Mouse (Mus musculus): ENCODE results near the gene Iars. TPM values are rescaled to one million over a fixed set of nuclear protein-coding genes. Genes with fewer than 3 reads are reported as not detected.
"Not testable (repeated sequence)": the region's sequence is repeated elsewhere in the genome, so short reads cannot be mapped to it uniquely, and the experiment has no call there.

Iars gene
- polyA plus RNA-seq, 1 experiment: 10.6 TPM

- Histone ChIP-seq H3K27me3 (ENCODE audit: control insufficient read depth, insufficient read depth, low read length) (no peaks in the 10 kb centered on the region), H3K4me3 (ENCODE audit: low read depth, low read length) (no peak overlapping the region), H3K36me3 (ENCODE audit: control insufficient read depth, insufficient read depth, low read length) (no peaks in the 10 kb centered on the region), H3K4me1 (ENCODE audit: control insufficient read depth, insufficient read depth, insufficient read length, low read length) (no peaks in the 10 kb centered on the region), H3K27ac (ENCODE audit: insufficient read depth, low read depth, low read length) (no peak overlapping the region)
- 66% methylated on average over 9 of the region's 9 CpGs for WGBS
- TF ChIP-seq CTCF (IDR thresholded peaks at IDR 0.05; ENCODE audit: extremely low read depth, insufficient read length, insufficient replicate concordance, low read depth, low read length) (no peak), POLR2A (IDR thresholded peaks at IDR 0.05; ENCODE audit: low read depth, low read length) (no peak)
These were observed 84.4 kb downstream of the Iars start for GRCm38 (mm10) chr13:49766269-49766668.

DNA sequence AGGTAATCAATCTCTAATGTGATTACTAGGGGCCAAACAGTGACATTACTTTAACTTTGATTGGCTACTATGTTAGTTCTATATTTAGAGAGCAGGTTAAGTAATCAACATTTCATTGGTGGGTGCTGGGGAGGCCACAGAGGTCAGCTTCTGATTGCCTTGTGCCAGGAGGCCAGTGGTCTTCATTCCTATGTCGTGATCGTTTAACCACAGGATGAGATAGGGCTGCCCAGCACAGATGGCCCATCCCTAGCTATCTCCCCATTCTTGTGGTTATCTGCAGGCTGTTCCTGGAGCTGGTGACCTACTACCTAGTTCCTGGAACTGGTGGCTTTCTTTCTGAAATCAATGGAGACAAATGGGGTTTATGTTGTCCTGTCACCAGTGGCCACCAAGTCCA, 86.1 kb downstream of the Iars start:
- TF ChIP-seq POLR2A (IDR thresholded peaks at IDR 0.05; ENCODE audit: low read depth, low read length) (no peak), CTCF (IDR thresholded peaks at IDR 0.05; ENCODE audit: extremely low read depth, insufficient read length, insufficient replicate concordance, low read depth, low read length) (no peak)
- WGBS: 35% methylated on average over 2 of the region's 2 CpGs
- H3K36me3 ChIP-seq (ENCODE audit: control insufficient read depth, insufficient read depth, low read length): no peaks in the 10 kb centered on the region

DNA sequence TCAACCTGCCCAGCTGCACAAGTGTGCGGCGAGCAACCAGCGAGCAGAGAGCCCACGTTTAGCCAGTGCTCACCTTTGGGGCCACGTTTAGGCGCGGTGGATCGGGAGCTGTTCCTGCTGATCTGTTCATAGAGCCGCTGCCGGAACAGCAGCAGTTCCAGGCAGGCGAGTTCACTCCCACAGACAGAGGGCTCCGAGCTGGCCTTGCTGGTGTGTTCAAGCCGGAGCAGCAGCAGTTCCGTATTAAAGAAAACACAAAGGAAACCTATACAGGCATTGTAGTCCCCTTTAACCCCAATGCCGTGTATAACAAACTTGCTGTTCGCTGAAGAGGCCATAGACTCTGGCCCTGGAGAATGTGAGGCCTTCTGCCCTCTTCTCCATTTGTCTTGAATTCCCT, 87.2 kb downstream of the Iars start:
- H3K27ac ChIP-seq (ENCODE audit: insufficient read depth, low read depth, low read length): no peak overlapping the region
- no peak overlapping the region for H3K4me3 ChIP-seq (ENCODE audit: low read depth, low read length)
- WGBS: 84% methylated on average over 16 of the region's 16 CpGs
- H3K36me3 ChIP-seq (ENCODE audit: control insufficient read depth, insufficient read depth, low read length): no peaks in the 10 kb centered on the region
- TF ChIP-seq POLR2A (IDR thresholded peaks at IDR 0.05; ENCODE audit: low read depth, low read length) (no peak), CTCF (IDR thresholded peaks at IDR 0.05; ENCODE audit: extremely low read depth, insufficient read length, insufficient replicate concordance, low read depth, low read length) (no peak)
- no peaks in the 10 kb centered on the region for H3K27me3 ChIP-seq (ENCODE audit: control insufficient read depth, insufficient read depth, low read length)
- H3K4me1 ChIP-seq (ENCODE audit: control insufficient read depth, insufficient read depth, insufficient read length, low read length): no peaks in the 10 kb centered on the region

More for the DNA sequence above, 86.1 kb downstream of the Iars start:
- no peak overlapping the region for H3K27ac ChIP-seq (ENCODE audit: insufficient read depth, low read depth, low read length)
- H3K27me3 ChIP-seq (ENCODE audit: control insufficient read depth, insufficient read depth, low read length): no peaks in the 10 kb centered on the region
- H3K4me3 ChIP-seq (ENCODE audit: low read depth, low read length): no peak overlapping the region
- H3K4me1 ChIP-seq (ENCODE audit: control insufficient read depth, insufficient read depth, insufficient read length, low read length): no peaks in the 10 kb centered on the region

- H3K27me3 ChIP-seq (ENCODE audit: control insufficient read depth, insufficient read depth, low read length); H3K4me3 ChIP-seq (ENCODE audit: low read depth, low read length); H3K4me1 ChIP-seq (ENCODE audit: control insufficient read depth, insufficient read depth, insufficient read length, low read length); H3K36me3 ChIP-seq (ENCODE audit: control insufficient read depth, insufficient read depth, low read length); H3K27ac ChIP-seq (ENCODE audit: insufficient read depth, low read depth, low read length): not testable (repeated sequence)
These were observed 89.6 kb downstream of the Iars start for GRCm38 (mm10) chr13:49771536-49771935.

Other genes with a start within 250 kb of the Iars start
- gene Tes3-ps, start 188.8 kb upstream of the Iars start, polyA plus RNA-seq (2012; rRNA removed): not detected in 2 replicates
- gene Ecm2, start 177.3 kb upstream of the Iars start, polyA plus RNA-seq (2012; rRNA removed): 0.17 and 0.19 TPM in 2 replicates
- gene Aspn, start 137.7 kb upstream of the Iars start, polyA plus RNA-seq (2012; rRNA removed): 0.06 and 0.18 TPM in 2 replicates
- gene Omd, start 99.6 kb upstream of the Iars start, polyA plus RNA-seq (2012; rRNA removed): not detected in 2 replicates
- gene Ogn, start 74.1 kb upstream of the Iars start, polyA plus RNA-seq (2012; rRNA removed): 0.67 and 0.70 TPM in 2 replicates
- gene Cenpp, start 29.3 kb upstream of the Iars start, polyA plus RNA-seq (2012; rRNA removed): 0.27 and 0.29 TPM in 2 replicates
- gene Nol8, start 29.0 kb upstream of the Iars start, polyA plus RNA-seq (2012; rRNA removed): 0.06 and 0.09 TPM in 2 replicates
- gene Gm30302, start 116.9 kb downstream of the Iars start, polyA plus RNA-seq (2012; rRNA removed): not detected in 2 replicates

Data from small intestine, adult 2 months (tissue).